Mouse (Mus musculus): ENCODE measurements around the gene Sik1. TPM values are rescaled to one million over a fixed set of nuclear protein-coding genes. Genes with fewer than 3 reads are reported as not detected.

The Sik1 gene
- total and polyA plus RNA-seq, 3 experiments = 17.1 to 56.9 (median 36.7) TPM

GRCm38 (mm10) chr17:31842930-31843822, 12.4 kb downstream of the Sik1 start:
- H3K4me3 ChIP-seq (replicated peaks in 1 of 3; ENCODE audit: low read depth in 2 of 3, low read length in 2 of 3, poor library complexity in 1 of 3) = no peak overlapping the region
- DNase-seq (ENCODE audit: extremely low read depth) = no peak
- dilution Hi-C loops (cut with MboI; ENCODE audit: extremely low pct_ligation_motif_present, extremely low pct_unique_long_range_greater_than_20kb, low sequenced_read_pairs) (no loop called here), in situ Hi-C loops (cut with MboI; ENCODE audit: low pct_ligation_motif_present, low pct_unique_long_range_greater_than_20kb, low sequenced_read_pairs) (no loop called here)
- peaks cover 42 to 52% of the 10 kb centered on the region in 2 experiments for H3K36me3 ChIP-seq (replicated peaks in 1 of 2; ENCODE audit: control insufficient read depth in 1 of 2, insufficient read depth in 1 of 2, low read length in 1 of 2)
- H3K79me2 ChIP-seq (replicated peaks; ENCODE audit: control insufficient read depth, extremely low read depth, insufficient read depth, poor library complexity, severe bottlenecking) = peaks cover 22% of the 10 kb centered on the region
- no peaks in the 10 kb centered on the region for H3K27me3 ChIP-seq (replicated peaks)
- H3K27ac ChIP-seq (ENCODE audit: insufficient read depth, low read depth) = peak overlapping the region; percentile 98
- H3K4me2 ChIP-seq (ENCODE audit: insufficient read depth, low read depth, poor library complexity, severe bottlenecking) = no peak overlapping the region
- 0 out of 2 replicates have a peak, but pooled peaks have one; percentile 22 for TF ChIP-seq MXI1 (IDR thresholded peaks at IDR 0.05; ENCODE audit: low read depth, low read length)
- peak; percentile 73; the same call in 1 of the 2 replicates for TF ChIP-seq ZMIZ1 (IDR thresholded peaks at IDR 0.05; ENCODE audit: low read depth, low read length)
- no peak for TF ChIP-seq E2F4 (IDR thresholded peaks at IDR 0.05; ENCODE audit: insufficient replicate concordance, low read depth, low read length)
- TF ChIP-seq MAZ (IDR thresholded peaks at IDR 0.05; ENCODE audit: low read depth, low read length) = no peak
- TF ChIP-seq POLR2A (IDR thresholded peaks at IDR 0.05; ENCODE audit: low read depth, low read length) = peak; percentile 60
- TF ChIP-seq ETS1 (conservative IDR thresholded peaks at IDR 0.05; ENCODE audit: low read depth, low read length) = no peak
- TF ChIP-seq POLR2AphosphoS2 (IDR thresholded peaks at IDR 0.05; ENCODE audit: low read depth, low read length) = peak; percentile 98
- TF ChIP-seq SIN3A (IDR thresholded peaks at IDR 0.05; ENCODE audit: low read length) = no peak
- no peak for TF ChIP-seq RAD21 (IDR thresholded peaks at IDR 0.05; ENCODE audit: low read depth, low read length)
- TF ChIP-seq CHD2 (IDR thresholded peaks at IDR 0.05; ENCODE audit: low read length) = peak; percentile 57
- no peak for TF ChIP-seq TBP (conservative IDR thresholded peaks at IDR 0.05; ENCODE audit: low read depth, low read length)
- TF ChIP-seq NRF1 (IDR thresholded peaks at IDR 0.05; ENCODE audit: low read depth, low read length) = no peak
- no peak for TF ChIP-seq NELFE (IDR thresholded peaks at IDR 0.05; ENCODE audit: low read depth, low read length)
- no peak for TF ChIP-seq RCOR1 (conservative IDR thresholded peaks at IDR 0.05; ENCODE audit: low read depth, low read length)
- TF ChIP-seq JUN (IDR thresholded peaks at IDR 0.05; ENCODE audit: insufficient read depth, low read depth, low read length) = no peak
- H3K9me3 ChIP-seq (replicated peaks; ENCODE audit: low read length) = no peaks in the 10 kb centered on the region
- H3K9ac ChIP-seq (ENCODE audit: insufficient read depth, low read depth) = no peak overlapping the region
- H3K4me1 ChIP-seq (ENCODE audit: control insufficient read depth in 1 of 2, insufficient read depth in 2 of 2) = peaks cover 61 to 94% of the 10 kb centered on the region in 2 experiments

- Histone ChIP-seq H3K27ac (ENCODE audit: insufficient read depth, low read depth) (peak overlapping the region; percentile 98), H3K36me3 (replicated peaks in 1 of 2; ENCODE audit: control insufficient read depth in 1 of 2, insufficient read depth in 1 of 2, low read length in 1 of 2) (peaks cover 30 to 40% of the 10 kb centered on the region in 2 experiments), H3K9me3 (replicated peaks; ENCODE audit: low read length) (no peaks in the 10 kb centered on the region), H3K4me1 (ENCODE audit: control insufficient read depth in 1 of 2, insufficient read depth in 2 of 2) (peaks cover 61 to 94% of the 10 kb centered on the region in 2 experiments), H3K4me3 (replicated peaks in 1 of 3; ENCODE audit: low read depth in 2 of 3, low read length in 2 of 3, poor library complexity in 1 of 3) (peak overlapping the region; percentile 8 to 40 (median 34)), H3K27me3 (replicated peaks) (no peaks in the 10 kb centered on the region), H3K79me2 (replicated peaks; ENCODE audit: control insufficient read depth, extremely low read depth, insufficient read depth, poor library complexity, severe bottlenecking) (peaks cover 10% of the 10 kb centered on the region; the same call in 1 of the 2 replicates), H3K9ac (ENCODE audit: insufficient read depth, low read depth) (peak overlapping the region; percentile 29), H3K4me2 (ENCODE audit: insufficient read depth, low read depth, poor library complexity, severe bottlenecking) (peak overlapping the region; percentile 42)
- no peak for DNase-seq (ENCODE audit: extremely low read depth)
- dilution Hi-C loops (cut with MboI; ENCODE audit: extremely low pct_ligation_motif_present, extremely low pct_unique_long_range_greater_than_20kb, low sequenced_read_pairs) = no loop called here
- in situ Hi-C loops (cut with MboI; ENCODE audit: low pct_ligation_motif_present, low pct_unique_long_range_greater_than_20kb, low sequenced_read_pairs) = no loop called here
- TF ChIP-seq ETS1 (conservative IDR thresholded peaks at IDR 0.05; ENCODE audit: low read depth, low read length) (0 out of 2 replicates have a peak, but pooled peaks have one; percentile 10), MXI1 (IDR thresholded peaks at IDR 0.05; ENCODE audit: low read depth, low read length) (peak; percentile 29), ZKSCAN1 (IDR thresholded peaks at IDR 0.05; ENCODE audit: borderline replicate concordance, low read depth, low read length) (no peak), POLR2AphosphoS2 (IDR thresholded peaks at IDR 0.05; ENCODE audit: low read depth, low read length) (peak; percentile 80), SIN3A (IDR thresholded peaks at IDR 0.05; ENCODE audit: low read length) (peak; percentile 54; the same call in 1 of the 2 replicates), ZMIZ1 (IDR thresholded peaks at IDR 0.05; ENCODE audit: low read depth, low read length) (peak; percentile 96), NELFE (IDR thresholded peaks at IDR 0.05; ENCODE audit: low read depth, low read length) (peak; percentile 33; the same call in 1 of the 2 replicates), UBTF (IDR thresholded peaks at IDR 0.05; ENCODE audit: low read depth, low read length) (peak; percentile 29; the same call in 1 of the 2 replicates), CHD1 (IDR thresholded peaks at IDR 0.05; ENCODE audit: low read depth, low read length) (peak; percentile 23; the same call in 1 of the 2 replicates), SMC3 (IDR thresholded peaks at IDR 0.05; ENCODE audit: low read depth, low read length) (peak; percentile 23; the same call in 1 of the 2 replicates), HCFC1 (IDR thresholded peaks at IDR 0.05; ENCODE audit: low read depth, low read length) (no peak), ZC3H11A (IDR thresholded peaks at IDR 0.05; ENCODE audit: low read depth, low read length) (no peak), JUN (IDR thresholded peaks at IDR 0.05; ENCODE audit: insufficient read depth, low read depth, low read length) (no peak), CHD2 (IDR thresholded peaks at IDR 0.05; ENCODE audit: low read length) (peak; percentile 34; the same call in 1 of the 2 replicates), JUND (conservative IDR thresholded peaks at IDR 0.05; ENCODE audit: low read depth, low read length) (no peak), EP300 (IDR thresholded peaks at IDR 0.05; ENCODE audit: low read length) (no peak), E2F4 (IDR thresholded peaks at IDR 0.05; ENCODE audit: insufficient replicate concordance, low read depth, low read length) (no peak)
Measured at GRCm38 (mm10) chr17:31841842-31842611, 13.6 kb downstream of the Sik1 start.

All from CH12.LX (cell line).